Mouse (Mus musculus): ENCODE measurements around the gene Myf6. TPM values are rescaled to one million over a fixed set of nuclear protein-coding genes. Genes with fewer than 3 reads are reported as not detected.

Gene Myf6
- polyA plus RNA-seq, 1 experiment: 4.4 TPM

- H3ac ChIP-seq (ENCODE audit: control insufficient read depth, insufficient read length): no peak overlapping the region
- no peaks in the 10 kb centered on the region for H3K27me3 ChIP-seq (ENCODE audit: control insufficient read depth, insufficient read depth, insufficient read length)
- H3K36me3 ChIP-seq (ENCODE audit: control insufficient read depth, insufficient read depth): no peaks in the 10 kb centered on the region
- H3K4me2 ChIP-seq (ENCODE audit: low read depth): peak overlapping the region; percentile 75
- H3K79me2 ChIP-seq (ENCODE audit: control insufficient read depth, insufficient read depth): peaks cover 57% of the 10 kb centered on the region
- H3K4me3 ChIP-seq: peak overlapping the region; percentile 63
- TF ChIP-seq E2F4 (IDR thresholded peaks at IDR 0.05; ENCODE audit: insufficient read depth): no peak
- no peak for TF ChIP-seq POLR2A (IDR thresholded peaks at IDR 0.05; ENCODE audit: insufficient read length, low read depth)
- no peak for TF ChIP-seq SRF (IDR thresholded peaks at IDR 0.05; ENCODE audit: control insufficient read depth, insufficient read length, low read depth)
- TF ChIP-seq TCF12 (IDR thresholded peaks at IDR 0.05; ENCODE audit: insufficient read depth, poor library complexity, severe bottlenecking): no peak
- no peak for TF ChIP-seq MAX (IDR thresholded peaks at IDR 0.05; ENCODE audit: low read depth)
- no peak for TF ChIP-seq POLR2AphosphoS2 (IDR thresholded peaks at IDR 0.05; ENCODE audit: insufficient read length, low read depth)
- no peak for TF ChIP-seq MYOG (IDR thresholded peaks at IDR 0.05; ENCODE audit: control insufficient read depth in 1 of 3, insufficient read depth in 1 of 3, insufficient read length in 2 of 3, low read depth in 2 of 3)
- TF ChIP-seq MYOD1 (IDR thresholded peaks at IDR 0.05; ENCODE audit: control insufficient read depth in 1 of 3, insufficient read length in 2 of 3, low read depth in 2 of 3): no peak
- no peak for TF ChIP-seq USF1 (IDR thresholded peaks at IDR 0.05; ENCODE audit: low read depth)
Observed at GRCm38 (mm10) chr10:107488654-107489315, 5.8 kb downstream of the Myf6 start.

GRCm38 (mm10) chr10:107486770-107487169 is 7.8 kb downstream of the Myf6 start:
- H3K4me3 ChIP-seq: peak overlapping the region; percentile 63
- TF ChIP-seq CEBPB (IDR thresholded peaks at IDR 0.05; ENCODE audit: insufficient read depth, poor library complexity, severe bottlenecking) (no peak), POLR2AphosphoS2 (IDR thresholded peaks at IDR 0.05; ENCODE audit: insufficient read length, low read depth) (peak; percentile 61), USF1 (IDR thresholded peaks at IDR 0.05; ENCODE audit: low read depth) (no peak), MYOG (IDR thresholded peaks at IDR 0.05; ENCODE audit: control insufficient read depth in 1 of 3, insufficient read depth in 1 of 3, insufficient read length in 2 of 3, low read depth in 2 of 3) (no peak), TCF3 (IDR thresholded peaks at IDR 0.05; ENCODE audit: insufficient read length, low read depth) (no peak)
- peak overlapping the region; percentile 79 for H3K4me2 ChIP-seq (ENCODE audit: low read depth)
- no peak overlapping the region for H3ac ChIP-seq (ENCODE audit: control insufficient read depth, insufficient read length)
- H3K36me3 ChIP-seq (ENCODE audit: control insufficient read depth, insufficient read depth): no peaks in the 10 kb centered on the region
- peaks cover 65% of the 10 kb centered on the region for H3K79me2 ChIP-seq (ENCODE audit: control insufficient read depth, insufficient read depth)
- H3K27me3 ChIP-seq (ENCODE audit: control insufficient read depth, insufficient read depth, insufficient read length): no peaks in the 10 kb centered on the region

GRCm38 (mm10) chr10:107485870-107486269 is 8.7 kb downstream of the Myf6 start, which contains the start of gene Myf5:
TSS of gene Myf5 (minus strand) at chr10:107486134.
- Histone ChIP-seq H3K4me3 (peak within 1 kb of the TSS; percentile 63), H3K4me2 (ENCODE audit: low read depth) (peak within 1 kb of the TSS; percentile 79), H3ac (ENCODE audit: control insufficient read depth, insufficient read length) (peak within 1 kb of the TSS; percentile 27), H3K36me3 (ENCODE audit: control insufficient read depth, insufficient read depth) (no peaks in the 10 kb centered on the region), H3K79me2 (ENCODE audit: control insufficient read depth, insufficient read depth) (peaks cover 58% of the 10 kb centered on the region), H3K27me3 (ENCODE audit: control insufficient read depth, insufficient read depth, insufficient read length) (no peaks in the 10 kb centered on the region)
- TF ChIP-seq SRF (IDR thresholded peaks at IDR 0.05; ENCODE audit: control insufficient read depth, insufficient read length, low read depth) (no peak), POLR2A (IDR thresholded peaks at IDR 0.05; ENCODE audit: insufficient read length, low read depth) (peak; percentile 7)

- Histone ChIP-seq H3K4me2 (ENCODE audit: low read depth) (peak overlapping the region; percentile 79), H3K79me2 (ENCODE audit: control insufficient read depth, insufficient read depth) (peaks cover 50% of the 10 kb centered on the region), H3ac (ENCODE audit: control insufficient read depth, insufficient read length) (no peak overlapping the region), H3K4me3 (peak overlapping the region; percentile 63), H3K36me3 (ENCODE audit: control insufficient read depth, insufficient read depth) (no peaks in the 10 kb centered on the region), H3K27me3 (ENCODE audit: control insufficient read depth, insufficient read depth, insufficient read length) (no peaks in the 10 kb centered on the region)
- TF ChIP-seq E2F4 (IDR thresholded peaks at IDR 0.05; ENCODE audit: insufficient read depth): no peak
- TF ChIP-seq SRF (IDR thresholded peaks at IDR 0.05; ENCODE audit: control insufficient read depth, insufficient read length, low read depth): no peak
- no peak for TF ChIP-seq POLR2A (IDR thresholded peaks at IDR 0.05; ENCODE audit: insufficient read length, low read depth)
- TF ChIP-seq MYOG (IDR thresholded peaks at IDR 0.05; ENCODE audit: control insufficient read depth in 1 of 3, insufficient read depth in 1 of 3, insufficient read length in 2 of 3, low read depth in 2 of 3): no peak
- TF ChIP-seq MYOD1 (IDR thresholded peaks at IDR 0.05; ENCODE audit: control insufficient read depth in 1 of 3, insufficient read length in 2 of 3, low read depth in 2 of 3): no peak
- no peak for TF ChIP-seq CEBPB (IDR thresholded peaks at IDR 0.05; ENCODE audit: insufficient read depth, poor library complexity, severe bottlenecking)
- TF ChIP-seq TCF3 (IDR thresholded peaks at IDR 0.05; ENCODE audit: insufficient read length, low read depth): no peak
- TF ChIP-seq REST (IDR thresholded peaks at IDR 0.05; ENCODE audit: insufficient read depth, insufficient read length): no peak
- TF ChIP-seq MAX (IDR thresholded peaks at IDR 0.05; ENCODE audit: low read depth): no peak
- TF ChIP-seq TCF12 (IDR thresholded peaks at IDR 0.05; ENCODE audit: insufficient read depth, poor library complexity, severe bottlenecking): no peak
- no peak for TF ChIP-seq POLR2AphosphoS2 (IDR thresholded peaks at IDR 0.05; ENCODE audit: insufficient read length, low read depth)
- TF ChIP-seq USF1 (IDR thresholded peaks at IDR 0.05; ENCODE audit: low read depth): no peak
Observed at GRCm38 (mm10) chr10:107484050-107484449, 10.5 kb downstream of the Myf6 start.

- H3K79me2 ChIP-seq (ENCODE audit: control insufficient read depth, insufficient read depth): no peaks in the 10 kb centered on the region
- H3K4me2 ChIP-seq (ENCODE audit: low read depth): no peak overlapping the region
- H3ac ChIP-seq (ENCODE audit: control insufficient read depth, insufficient read length): no peak overlapping the region
- H3K36me3 ChIP-seq (ENCODE audit: control insufficient read depth, insufficient read depth): no peaks in the 10 kb centered on the region
- no peak overlapping the region for H3K4me3 ChIP-seq
- H3K27me3 ChIP-seq (ENCODE audit: control insufficient read depth, insufficient read depth, insufficient read length): no peaks in the 10 kb centered on the region
- no peak for TF ChIP-seq POLR2AphosphoS2 (IDR thresholded peaks at IDR 0.05; ENCODE audit: insufficient read length, low read depth)
- no peak for TF ChIP-seq REST (IDR thresholded peaks at IDR 0.05; ENCODE audit: insufficient read depth, insufficient read length)
- TF ChIP-seq SRF (IDR thresholded peaks at IDR 0.05; ENCODE audit: control insufficient read depth, insufficient read length, low read depth): no peak
- TF ChIP-seq POLR2A (IDR thresholded peaks at IDR 0.05; ENCODE audit: insufficient read length, low read depth): no peak
- TF ChIP-seq E2F4 (IDR thresholded peaks at IDR 0.05; ENCODE audit: insufficient read depth): no peak
- TF ChIP-seq MYOG (IDR thresholded peaks at IDR 0.05; ENCODE audit: control insufficient read depth in 1 of 3, insufficient read depth in 1 of 3, insufficient read length in 2 of 3, low read depth in 2 of 3): no peak
- no peak for TF ChIP-seq TCF12 (IDR thresholded peaks at IDR 0.05; ENCODE audit: insufficient read depth, poor library complexity, severe bottlenecking)
- no peak for TF ChIP-seq USF1 (IDR thresholded peaks at IDR 0.05; ENCODE audit: low read depth)
- no peak for TF ChIP-seq CEBPB (IDR thresholded peaks at IDR 0.05; ENCODE audit: insufficient read depth, poor library complexity, severe bottlenecking)
- no peak for TF ChIP-seq MYOD1 (IDR thresholded peaks at IDR 0.05; ENCODE audit: control insufficient read depth in 1 of 3, insufficient read length in 2 of 3, low read depth in 2 of 3)
- no peak for TF ChIP-seq MAX (IDR thresholded peaks at IDR 0.05; ENCODE audit: low read depth)
- no peak for TF ChIP-seq TCF3 (IDR thresholded peaks at IDR 0.05; ENCODE audit: insufficient read length, low read depth)
Observed at GRCm38 (mm10) chr10:107473497-107473896, 21.0 kb downstream of the Myf6 start.
